Comparison of ENCODE assay signal across 28 mouse cellular contexts in the genomic region with DNA sequence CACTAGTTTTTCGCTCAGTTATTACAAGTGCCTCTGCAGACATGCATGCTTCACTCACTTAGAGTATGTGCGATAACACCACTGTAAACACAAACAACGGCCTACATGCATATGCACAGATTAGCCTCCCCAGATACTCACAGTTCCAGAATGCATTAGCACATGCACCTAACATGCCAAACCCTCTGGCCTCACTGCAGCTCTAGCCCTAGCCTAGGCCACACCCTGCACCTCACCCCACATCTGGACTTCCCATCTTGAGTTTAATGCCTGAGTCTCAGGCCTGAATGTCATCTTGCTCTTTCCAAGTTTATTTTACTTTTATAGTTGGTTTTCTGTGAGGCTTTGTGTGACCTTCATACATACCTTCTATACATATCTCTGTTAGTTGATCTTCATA. TPM values are rescaled to one million over a fixed set of nuclear protein-coding genes. Genes with fewer than 3 reads are reported as not detected.
DNase-seq lines count a peak whose midpoint lies in the region; ATAC-seq and TF ChIP-seq lines count a peak whose summit lies in the region.
"Had no signal": no experiment of that assay in that cellular context is flagged by ENCODE, and none has a peak within 500 bp of the region (broad histone marks: within the 10 kb centered on the region; RNA-seq: fewer than 3 reads in every experiment).

No protein-coding gene starts in this region.

- no peak overlapping the region for H3K9ac ChIP-seq in liver, postnatal 0 days (replicated peaks)
- no peak overlapping the region for H3K9ac ChIP-seq in liver, embryonic 11.5 days (ENCODE audit: low read depth, low read length)
- no peak overlapping the region for H3K9ac ChIP-seq in liver, embryonic 14.5 days (replicated peaks)
- H3K9ac ChIP-seq: forebrain, embryonic 13.5 days; heart, embryonic 12.5 days; heart, embryonic 15.5 days; hindbrain, embryonic 13.5 days had no signal

- H3K4me3 ChIP-seq in liver, postnatal 0 days (ENCODE audit: low read depth, low read length): no peak overlapping the region
- no peak overlapping the region for H3K4me3 ChIP-seq in liver, embryonic 11.5 days (ENCODE audit: low read depth, low read length)
- H3K4me3 ChIP-seq in liver, embryonic 14.5 days (ENCODE audit: insufficient read depth in 1 of 2, low read depth in 2 of 2, low read length in 2 of 2): no peak overlapping the region
- H3K4me3 ChIP-seq in embryonic facial prominence, embryonic 10.5 days: no peak overlapping the region
- H3K4me3 ChIP-seq: forebrain, embryonic 10.5 days; forebrain, embryonic 13.5 days; gastrocnemius, adult 2 months; heart, embryonic 12.5 days; heart, embryonic 15.5 days; hindbrain, embryonic 10.5 days; hindbrain, embryonic 13.5 days had no signal

- no peaks in the 10 kb centered on the region for H3K4me1 ChIP-seq in liver, postnatal 0 days (ENCODE audit: insufficient read depth)
- no peaks in the 10 kb centered on the region for H3K4me1 ChIP-seq in liver, embryonic 11.5 days (replicated peaks; ENCODE audit: control insufficient read depth, insufficient read depth, low read length)
- H3K4me1 ChIP-seq in liver, embryonic 14.5 days (replicated peaks; ENCODE audit: control insufficient read depth in 2 of 2, insufficient read depth in 2 of 2, low read length in 1 of 2): peaks cover 0 to 3% of the 10 kb centered on the region in 2 experiments; a peak in 1 of 4 replicates
- H3K4me1 ChIP-seq in embryonic facial prominence, embryonic 10.5 days: no peaks in the 10 kb centered on the region
- H3K4me1 ChIP-seq: heart, embryonic 15.5 days; hindbrain, embryonic 10.5 days; hindbrain, embryonic 13.5 days had no signal

- H3K27me3 ChIP-seq in liver, postnatal 0 days (ENCODE audit: insufficient read depth, low read length): no peaks in the 10 kb centered on the region
- no peaks in the 10 kb centered on the region for H3K27me3 ChIP-seq in liver, embryonic 11.5 days (replicated peaks; ENCODE audit: control insufficient read depth, insufficient read depth, low read length)
- H3K27me3 ChIP-seq in liver, embryonic 14.5 days (ENCODE audit: control insufficient read depth, insufficient read depth, low read length): no peaks in the 10 kb centered on the region
- no peaks in the 10 kb centered on the region for H3K27me3 ChIP-seq in embryonic facial prominence, embryonic 10.5 days (replicated peaks; ENCODE audit: low read depth, poor library complexity, severe bottlenecking)
- H3K27me3 ChIP-seq: forebrain, embryonic 13.5 days; heart, embryonic 12.5 days; heart, embryonic 15.5 days; hindbrain, embryonic 13.5 days had no signal

- DNase-seq in liver: peak; percentile 9
- DNase-seq in liver, postnatal 0 days: no peak
- DNase-seq in liver, embryonic 11.5 days (ENCODE audit: low spot score): no peak
- peak in 2 of 3 experiments; percentile 3 to 14 for DNase-seq in liver, embryonic 14.5 days (ENCODE audit: low read depth in 3 of 3, low spot score in 3 of 3)
- DNase-seq in layer of hippocampus, postnatal 14 days (ENCODE audit: low spot score in 2 of 2): no peak
- no peak for DNase-seq in embryonic facial prominence, embryonic 10.5 days (ENCODE audit: low spot score)
- no peak for DNase-seq in kidney, postnatal 36 days
- DNase-seq in adipocyte (ENCODE audit: low spot score): no peak
- DNase-seq: adrenal gland, postnatal 10 days; adrenal gland, postnatal 36 days; cerebellum, adult 11-12 months; cerebellum, adult 8-10 months; cerebellum, postnatal 10 days; cerebellum, postnatal 36 days; embryo, embryonic 11 days; gastrocnemius, adult 2 months; gastrocnemius, postnatal 14 days; heart, adult 18-20 months; heart, postnatal 10 days; heart, postnatal 36 days had no signal

- no peak for TF ChIP-seq EP300 in liver, postnatal 0 days (IDR thresholded peaks at IDR 0.05; ENCODE audit: low read depth)
- TF ChIP-seq EP300 in liver, embryonic 14.5 days (IDR thresholded peaks at IDR 0.05; ENCODE audit: low read depth): no peak

- H3K36me3 ChIP-seq in liver, postnatal 0 days (replicated peaks; ENCODE audit: insufficient read depth, low read length): peaks cover 4% of the 10 kb centered on the region; the same call in 1 of the 2 replicates
- H3K36me3 ChIP-seq in liver, embryonic 11.5 days (ENCODE audit: control insufficient read depth, insufficient read depth, low read length): no peaks in the 10 kb centered on the region
- H3K36me3 ChIP-seq in liver, embryonic 14.5 days (replicated peaks; ENCODE audit: control insufficient read depth, insufficient read depth, low read depth): no peaks in the 10 kb centered on the region; the same call in 1 of the 2 replicates
- no peaks in the 10 kb centered on the region for H3K36me3 ChIP-seq in embryonic facial prominence, embryonic 10.5 days (replicated peaks)
- H3K36me3 ChIP-seq: heart, embryonic 12.5 days; heart, embryonic 15.5 days had no signal

- H3K4me2 ChIP-seq in liver, postnatal 0 days (ENCODE audit: low read depth, low read length): no peak overlapping the region
- no peak overlapping the region for H3K4me2 ChIP-seq in liver, embryonic 11.5 days
- H3K4me2 ChIP-seq in liver, embryonic 14.5 days (ENCODE audit: low read depth): no peak overlapping the region
- H3K4me2 ChIP-seq: forebrain, embryonic 13.5 days; heart, embryonic 12.5 days; heart, embryonic 15.5 days; hindbrain, embryonic 13.5 days had no signal

- 83% methylated on average over 3 of the region's 3 CpGs for WGBS in liver, postnatal 0 days (ENCODE audit: insufficient replicate concordance)
- WGBS in liver, embryonic 11.5 days: 91% methylated on average over 3 of the region's 3 CpGs
- WGBS in liver, embryonic 14.5 days (ENCODE audit: insufficient replicate concordance): 74% methylated on average over 3 of the region's 3 CpGs
- WGBS in embryonic facial prominence, embryonic 10.5 days: 95% methylated on average over 3 of the region's 3 CpGs

- H3K27ac ChIP-seq in liver, postnatal 0 days (ENCODE audit: low read depth): no peak overlapping the region
- no peak overlapping the region for H3K27ac ChIP-seq in liver, embryonic 11.5 days (ENCODE audit: low read depth, low read length)
- H3K27ac ChIP-seq in liver, embryonic 14.5 days: no peak overlapping the region
- H3K27ac ChIP-seq in embryonic facial prominence, embryonic 10.5 days (replicated peaks): no peak overlapping the region
- H3K27ac ChIP-seq: forebrain, embryonic 10.5 days; forebrain, embryonic 13.5 days; gastrocnemius, adult 2 months; heart, embryonic 15.5 days; hindbrain, embryonic 10.5 days; hindbrain, embryonic 13.5 days had no signal

- no peak for TF ChIP-seq CTCF in liver, postnatal 0 days (IDR thresholded peaks at IDR 0.05; ENCODE audit: low read depth)
- no peak for TF ChIP-seq CTCF in liver, embryonic 14.5 days (IDR thresholded peaks at IDR 0.05; ENCODE audit: low read depth)

- no peaks in the 10 kb centered on the region for H3K9me3 ChIP-seq in liver, postnatal 0 days (ENCODE audit: low read length)
- no peaks in the 10 kb centered on the region for H3K9me3 ChIP-seq in liver, embryonic 11.5 days (ENCODE audit: control insufficient read depth, low read length)
- H3K9me3 ChIP-seq in liver, embryonic 14.5 days (ENCODE audit: control insufficient read depth, low read length): no peaks in the 10 kb centered on the region
- no peaks in the 10 kb centered on the region for H3K9me3 ChIP-seq in embryonic facial prominence, embryonic 10.5 days
- H3K9me3 ChIP-seq: forebrain, embryonic 10.5 days; forebrain, embryonic 13.5 days; heart, embryonic 12.5 days; heart, embryonic 15.5 days; hindbrain, embryonic 10.5 days; hindbrain, embryonic 13.5 days had no signal

- no peak for ATAC-seq in liver, postnatal 0 days
- peak; percentile 75 for ATAC-seq in liver, embryonic 11.5 days (replicated peaks; ENCODE audit: low FRiP score)
- peak; percentile 55; the same call in 1 of the 2 replicates for ATAC-seq in liver, embryonic 14.5 days (ENCODE audit: insufficient read depth)
- ATAC-seq: forebrain, embryonic 13.5 days; forebrain, embryonic 16.5 days; hindbrain, embryonic 16.5 days had no signal

RNA-seq across cellular contexts. Expression of a gene that starts 28.5 kb away (rescaled TPM):
- not detected in 2 replicates for polyA plus RNA-seq in liver, postnatal 0 days (2015; fragmentation: Nextera tagmentation; extraction: Ambion mirVana)
- polyA plus RNA-seq in liver, embryonic 11.5 days (2014; fragmentation: Nextera tagmentation; extraction: Ambion mirVana): 0.07 TPM in 1 of 2 replicates, not detected in the other
- 0.04 and 0.05 TPM in 2 replicates for polyA plus RNA-seq in liver, embryonic 14.5 days (2012; rRNA removed)
- not detected in 2 replicates for polyA plus RNA-seq in liver, embryonic 14.5 days (2014; fragmentation: Nextera tagmentation; extraction: Ambion mirVana)
- total RNA-seq in layer of hippocampus, postnatal 14 days (2021): 1 to 10 TPM; 4.7 to 5.7 TPM
- 0.75 and 0.87 TPM in 2 replicates for polyA plus RNA-seq in embryonic facial prominence, embryonic 10.5 days (2016; fragmentation: Nextera tagmentation; extraction: Ambion mirVana)
- polyA plus RNA-seq: heart, embryonic 15.5 days had no signal

Comparison
In these comparisons a context has a peak if more than half of its experiments do, and no peak if none do; other contexts are left out.
1. DNase-seq: peak in liver (single experiment) and liver, embryonic 14.5 days (2 of 3); none in liver, postnatal 0 days (single experiment), liver, embryonic 11.5 days (single experiment), layer of hippocampus, postnatal 14 days (0 of 2), embryonic facial prominence, embryonic 10.5 days (single experiment), kidney, postnatal 36 days (0 of 2) and adipocyte (single experiment).